Mouse (Mus musculus) spleen, postnatal 14 days (tissue): ENCODE data around the gene Olfr683.
"Not testable (repeated sequence)": the region's sequence is repeated elsewhere in the genome, so short reads cannot be mapped to it uniquely, and the experiment has no call there.

Experiments used
- DNase-seq, 2 experiments: peaks; one replicate each; pipeline ENCODE4 v3.0.0; 2021 to 2022; ENCODE audit warnings: low spot score in 2 of 2

The Olfr683 gene

DNA sequence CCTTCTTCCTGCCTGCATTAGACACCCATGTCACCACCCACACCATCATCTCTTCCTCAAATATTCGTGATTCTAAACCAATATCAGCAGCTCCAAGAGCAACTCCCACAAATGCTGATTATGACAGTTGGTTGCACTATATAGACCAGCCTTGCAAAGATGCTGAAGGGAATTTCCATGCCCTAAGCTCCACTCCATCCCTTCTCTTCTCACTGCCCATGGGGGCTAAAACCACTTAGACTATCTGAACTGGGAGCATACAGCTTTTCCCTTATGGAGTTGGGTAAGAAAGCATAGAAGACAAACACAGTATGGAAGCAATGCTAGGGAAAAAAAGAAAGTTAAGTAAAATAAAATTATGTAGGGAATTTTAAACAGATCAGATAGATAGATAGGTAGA, at the start of gene Olfr683:
Gene Olfr683 (minus strand): TSS at position 101 of the 400 bp plus-strand sequence.
- DNase-seq: no peak

DNA sequence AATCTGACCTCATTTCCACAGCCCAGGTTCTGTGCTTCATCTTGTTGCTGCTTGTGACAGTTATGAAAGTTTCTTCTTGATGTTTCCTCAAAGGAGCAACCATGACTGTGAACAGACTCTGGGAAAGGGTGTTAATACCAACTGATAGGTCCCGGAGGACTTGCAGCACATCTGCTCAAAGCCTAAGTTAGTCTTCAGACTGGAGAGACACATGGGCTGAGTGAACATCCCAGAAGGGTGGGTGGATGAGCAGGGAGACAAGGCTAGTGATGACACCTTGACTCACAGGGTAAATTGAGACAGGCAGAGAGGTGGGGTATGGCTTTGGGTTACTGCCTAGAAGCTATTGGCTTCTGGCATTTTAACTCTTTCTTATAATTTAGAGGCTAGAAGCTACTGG, 39.1 kb upstream of the Olfr683 start, which contains the start of gene Olfr685:
Gene Olfr685 (minus strand): TSS at position 101 of the 400 bp plus-strand sequence.
- no peak for DNase-seq

DNA sequence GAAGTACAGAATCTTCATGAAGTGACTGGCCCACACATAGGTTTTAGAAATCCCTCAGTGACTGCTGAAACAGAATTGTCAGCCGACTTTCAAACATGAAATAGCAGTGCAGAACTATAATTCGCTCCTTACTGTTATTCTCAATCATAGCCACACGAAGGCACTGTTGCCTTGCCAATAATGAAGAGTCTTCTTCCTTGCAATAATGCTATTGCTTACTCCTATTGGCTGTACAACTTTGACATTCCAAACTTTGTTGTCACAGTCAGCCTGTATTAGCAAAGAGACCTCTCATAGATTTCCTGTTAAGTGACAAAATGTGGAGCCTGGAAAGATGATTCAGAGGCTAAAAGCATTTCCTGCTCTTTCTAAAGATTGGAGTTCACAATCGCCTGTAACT, 24.0 kb upstream of the Olfr683 start:
- no peak for DNase-seq

DNA sequence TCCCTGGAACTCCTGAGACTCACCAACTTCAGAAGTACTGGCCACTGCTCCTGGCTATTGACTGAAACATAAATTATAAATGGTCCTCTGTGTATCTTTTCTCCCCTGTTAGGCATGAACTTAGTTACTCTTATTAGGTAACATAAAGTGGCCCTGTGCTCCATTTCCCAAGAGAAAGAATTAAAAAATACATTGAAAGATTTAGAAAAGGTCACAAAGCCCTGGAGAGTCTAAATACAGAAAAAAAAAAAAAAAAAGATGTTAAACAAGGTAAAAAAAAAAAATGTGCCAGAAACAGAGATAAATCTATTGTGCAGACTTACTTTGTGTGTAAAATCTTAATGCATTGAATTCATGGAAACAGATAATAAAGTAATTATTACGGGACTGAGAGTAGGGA, 16.7 kb upstream of the Olfr683 start, which contains the start of gene Olfr684:
Gene Olfr684 (minus strand): TSS at position 101 of the 400 bp plus-strand sequence.
- no peak for DNase-seq

DNA sequence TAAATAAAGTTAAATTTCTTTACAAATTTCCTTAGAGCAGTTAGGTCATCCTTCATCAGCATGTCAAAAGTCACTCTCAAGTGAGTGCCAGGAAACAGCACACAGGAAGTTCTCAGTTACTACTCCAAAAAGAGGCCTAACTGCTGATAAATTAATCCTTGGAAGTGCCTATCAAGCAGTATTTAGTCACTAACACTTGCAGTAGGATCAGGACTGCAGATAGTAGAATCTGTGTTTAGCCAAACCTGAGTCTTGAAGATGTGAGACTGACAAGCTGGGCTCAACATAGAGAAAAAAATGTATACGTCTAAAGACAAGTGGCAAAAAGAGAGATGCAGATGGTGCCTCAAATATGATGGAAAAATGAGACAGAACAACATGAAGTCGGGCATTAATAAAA, 5.5 kb downstream of the Olfr683 start:
- no peak for DNase-seq

DNA sequence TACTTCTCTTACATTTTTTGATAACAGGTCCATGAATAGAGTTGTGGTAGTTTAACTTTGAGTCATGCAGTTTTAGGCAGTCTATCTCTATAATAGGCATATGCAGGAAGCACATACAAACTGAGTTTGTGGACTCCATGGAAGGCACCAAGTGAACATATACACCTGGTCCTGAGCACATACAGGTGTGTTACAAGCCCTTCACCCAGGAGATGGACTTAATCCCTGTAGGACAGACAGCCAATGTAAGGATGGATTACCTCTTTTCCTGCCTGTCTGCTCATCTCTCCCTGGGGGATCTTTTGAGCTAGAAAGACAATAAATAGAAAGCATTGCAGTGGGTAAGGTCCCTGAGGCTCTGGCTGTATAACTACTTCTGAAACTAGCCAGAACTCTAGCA, 30.3 kb downstream of the Olfr683 start, which contains the start of gene Olfr681:
Gene Olfr681 (plus strand): TSS at position 301 of the 400 bp plus-strand sequence.
- DNase-seq: no peak

DNA sequence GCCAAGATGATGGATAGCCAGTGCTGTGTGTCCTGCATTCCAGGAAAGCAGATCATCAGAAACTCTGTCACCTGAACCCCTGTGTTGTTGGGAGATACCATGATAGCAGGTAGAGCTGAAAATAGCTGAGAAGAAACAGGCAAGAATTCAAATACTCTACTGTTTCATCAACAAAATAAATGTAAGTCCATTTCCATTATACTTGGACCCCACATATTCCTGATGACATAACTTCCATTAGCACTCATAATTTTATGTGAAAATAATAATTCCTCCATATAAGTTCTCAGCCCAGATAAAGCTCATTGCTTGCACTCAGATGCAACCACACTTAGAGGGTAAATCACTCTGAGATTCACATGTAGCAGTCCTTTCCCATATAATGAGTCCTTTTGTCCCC, 54.1 kb downstream of the Olfr683 start, which contains the start of gene Olfr680-ps1:
Gene Olfr680-ps1 (minus strand): TSS at position 101 of the 400 bp plus-strand sequence.
- DNase-seq: not testable (repeated sequence)
